Mouse (Mus musculus) layer of hippocampus, postnatal 14 days (tissue): ENCODE data around the gene Syce2. TPM values are rescaled to one million over a fixed set of nuclear protein-coding genes. Genes with fewer than 3 reads are reported as not detected.

Experiments used
- DNase-seq, 2 experiments: peaks; one replicate each; pipeline ENCODE4 v3.0.0; 2021 to 2022; ENCODE audit warnings: low spot score in 2 of 2, mixed read lengths in 1 of 2
- microRNA-seq, 2 experiments: library from miRNA; unstranded; fragments of <30 nt; microRNA quantifications; one replicate each; pipeline ENCODE4 v1.2.0; 2021
- total RNA-seq, 2 experiments: library from RNA; stranded (reverse); gene quantifications; 2 replicates each; pipeline ENCODE4 v1.2.3; 2021

Gene Syce2
- total RNA-seq, 2 experiments from 2014 or later = 21.4 to 24.5 TPM

DNA sequence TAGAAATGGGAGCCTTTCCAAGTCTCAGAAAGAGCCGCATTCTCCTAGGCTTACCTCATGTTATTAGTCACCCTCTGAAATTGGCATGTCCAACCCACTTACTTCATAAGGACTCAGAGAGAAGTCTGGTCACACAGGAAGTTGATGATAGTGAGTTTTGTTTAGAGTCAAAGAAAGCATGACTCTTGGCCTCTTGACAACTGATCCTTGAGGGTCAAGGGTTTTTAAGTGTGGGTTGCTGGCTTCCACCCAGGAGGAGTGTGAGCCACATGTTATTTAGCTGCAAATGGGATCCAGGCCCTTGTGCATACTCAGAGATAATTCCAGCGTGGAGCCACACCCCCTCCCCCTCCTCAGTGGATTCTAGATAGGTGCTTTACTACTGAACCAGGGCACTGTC lies 49.7 kb downstream of the Syce2 start:
- DNase-seq = no peak

DNA sequence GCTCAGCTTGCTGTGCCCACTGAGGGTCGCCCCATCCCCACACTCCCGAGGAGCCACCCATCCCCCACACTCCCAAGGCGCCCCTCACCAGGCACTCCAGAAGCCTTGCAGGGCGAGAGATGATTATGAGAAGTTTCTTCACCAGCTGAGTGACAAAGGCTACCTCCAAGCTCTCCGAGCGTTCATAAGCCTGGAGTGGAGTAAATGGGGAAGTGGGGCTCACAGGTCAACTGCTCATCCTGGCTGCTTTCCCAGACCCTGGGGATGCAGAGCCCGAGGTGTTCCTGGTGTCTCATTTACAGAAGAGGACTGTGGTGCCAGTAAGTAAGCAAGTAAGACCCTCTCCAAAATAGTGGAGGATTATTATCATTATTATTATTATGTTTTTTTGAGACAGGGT lies 53.6 kb downstream of the Syce2 start:
- DNase-seq = no peak

DNA sequence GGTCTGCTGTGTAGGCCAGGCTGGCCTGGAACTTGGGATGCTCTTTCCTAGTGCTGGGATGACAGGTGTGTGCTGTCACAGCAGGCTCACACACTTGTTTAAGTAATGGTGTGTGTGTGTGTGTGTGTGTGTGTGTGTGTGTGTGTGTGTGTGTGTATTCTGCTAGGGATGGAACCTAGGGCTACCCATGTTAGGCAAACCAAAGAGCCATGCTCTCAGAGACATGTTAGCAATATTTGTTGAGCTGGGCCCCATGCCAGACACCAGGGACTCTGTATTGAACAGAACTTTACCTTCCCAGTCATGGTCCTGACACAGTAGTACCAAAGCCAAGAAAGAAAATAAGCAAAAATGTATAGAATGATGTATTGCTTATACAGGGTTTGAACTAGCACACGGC lies 55.6 kb downstream of the Syce2 start:
- DNase-seq = no peak

DNA sequence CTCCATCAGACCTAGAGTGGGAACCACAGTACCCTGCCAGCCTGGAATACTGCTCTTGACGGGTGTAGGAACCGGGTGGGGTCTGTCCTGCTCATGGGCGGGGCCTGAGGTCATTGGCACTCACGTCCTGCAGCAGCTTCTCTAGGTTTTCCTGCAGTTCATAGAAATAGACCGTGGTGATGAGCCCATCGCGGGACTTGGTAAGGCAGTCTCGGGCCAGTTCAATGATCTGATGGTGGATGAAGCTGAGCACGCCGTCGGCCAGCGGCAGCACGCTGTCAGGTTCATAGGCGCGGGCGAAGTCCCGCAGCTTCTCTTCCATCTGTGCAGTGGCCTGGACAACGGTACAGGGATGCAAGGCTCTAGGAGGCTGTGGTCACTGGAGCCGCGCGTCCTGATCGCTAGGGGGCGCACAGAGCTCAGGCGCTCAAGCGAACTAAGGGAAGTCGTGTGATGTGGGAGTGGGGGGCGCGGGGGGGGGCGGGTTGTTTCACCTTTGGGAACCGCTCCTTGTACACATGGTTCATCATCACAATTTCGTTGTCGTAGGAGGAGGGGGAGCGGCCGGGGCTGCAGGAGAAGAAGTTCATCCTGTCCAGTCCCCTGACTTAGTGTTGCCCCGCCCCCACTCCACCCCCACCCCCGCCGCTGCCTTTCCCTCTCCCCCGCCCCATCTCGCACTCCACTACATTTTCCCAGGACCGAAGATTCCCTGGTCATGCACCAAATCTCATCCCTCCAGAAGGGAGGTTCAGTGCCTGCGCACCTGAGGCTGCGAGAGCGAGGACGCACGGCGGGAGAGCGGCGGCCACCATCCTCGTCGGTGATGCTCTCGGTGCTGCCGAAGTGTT lies 56.8 kb downstream of the Syce2 start:
- DNase-seq = peak; percentile 70 to 71

DNA sequence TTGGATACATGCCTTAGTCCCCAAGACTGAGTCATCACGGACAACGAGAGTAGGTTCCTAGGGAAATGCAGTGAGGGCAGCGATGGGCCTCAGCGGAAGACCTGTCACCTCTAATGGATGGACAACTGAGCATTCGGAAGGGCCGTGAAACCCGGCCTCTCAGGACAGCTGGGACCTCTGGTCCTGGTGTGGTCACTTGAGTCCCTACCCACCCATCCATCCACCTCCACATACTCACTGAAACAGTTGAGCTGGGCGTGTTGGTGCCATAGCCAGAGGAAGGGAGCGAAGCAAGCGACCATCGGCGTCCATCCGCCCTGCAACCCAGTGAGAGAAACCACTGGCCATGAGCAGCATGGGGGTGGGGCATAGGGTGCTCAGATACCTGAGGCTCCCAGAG lies 58.7 kb downstream of the Syce2 start:
- DNase-seq = no peak

DNA sequence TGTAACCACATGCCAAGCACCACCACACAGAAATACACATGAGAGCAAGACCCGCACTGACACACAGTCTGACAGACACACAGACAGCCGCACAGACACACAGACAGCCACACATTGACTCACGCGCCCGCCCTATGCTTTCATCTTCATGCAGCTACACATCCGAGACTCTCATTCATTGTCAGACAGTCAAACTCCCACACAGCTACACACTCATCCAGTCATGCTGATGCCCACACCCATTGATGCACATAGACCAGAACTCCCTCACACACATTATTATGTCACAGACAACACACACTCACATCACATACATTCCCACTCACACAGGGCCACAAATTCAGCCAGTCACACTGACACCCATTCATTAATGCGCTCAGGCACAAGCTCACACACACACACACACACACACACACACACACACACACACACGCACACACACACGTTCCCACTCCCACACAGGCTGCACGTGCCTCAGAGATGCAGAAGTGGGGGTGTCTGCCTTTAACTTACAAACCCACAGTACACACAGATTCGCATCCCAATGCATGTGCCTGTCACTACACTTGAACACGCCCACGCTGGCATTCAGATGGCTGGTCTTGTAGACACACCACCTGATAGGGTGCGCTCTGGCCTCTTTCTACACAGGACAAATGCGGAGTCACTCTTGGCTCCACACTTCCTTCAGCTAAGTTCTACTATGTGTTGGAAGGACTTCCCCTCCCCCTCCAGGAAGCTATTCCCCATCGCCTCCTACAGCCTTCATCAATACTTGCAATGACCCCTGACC lies 62.1 kb downstream of the Syce2 start:
- DNase-seq = no peak

DNA sequence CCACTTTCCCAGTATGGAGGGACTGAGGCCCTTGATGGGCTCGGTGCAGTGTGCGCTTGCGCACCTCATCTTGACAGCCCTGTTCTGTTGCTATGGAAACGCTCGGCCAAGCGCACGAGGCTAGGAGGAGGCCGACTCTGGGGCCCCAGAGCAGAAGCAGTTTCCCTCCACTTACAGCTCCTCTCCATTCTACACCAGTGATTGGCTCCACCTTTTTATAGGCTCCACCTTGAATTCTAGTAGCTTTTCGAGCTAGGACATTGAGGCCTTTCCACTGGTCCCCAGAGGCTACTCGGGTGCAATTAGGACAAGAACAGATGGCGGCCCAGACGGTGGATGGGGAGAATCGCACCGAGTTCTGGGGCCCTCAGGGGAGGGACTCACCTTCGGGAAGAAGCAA lies 62.9 kb downstream of the Syce2 start:
- DNase-seq = no peak

DNA sequence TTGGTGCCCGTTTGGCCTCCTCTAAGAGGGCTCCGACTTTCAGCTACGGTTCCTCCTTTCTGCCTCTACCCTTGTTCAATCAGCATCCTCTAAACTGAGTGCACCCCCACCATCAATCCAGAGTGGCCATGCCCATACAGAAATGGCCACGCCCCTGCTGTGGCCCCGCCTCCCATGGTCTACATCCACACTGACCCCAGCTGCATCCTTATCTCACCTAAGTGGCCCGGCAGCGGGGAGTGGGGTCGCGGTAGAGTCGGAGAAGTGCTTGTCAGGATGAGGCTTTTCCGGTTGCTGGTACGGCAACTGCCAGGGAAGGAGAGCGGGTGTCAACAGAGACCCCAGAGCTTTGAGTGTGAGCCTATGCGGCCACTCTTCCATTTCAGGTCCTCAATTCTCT lies 63.6 kb downstream of the Syce2 start:
- no peak for DNase-seq

DNA sequence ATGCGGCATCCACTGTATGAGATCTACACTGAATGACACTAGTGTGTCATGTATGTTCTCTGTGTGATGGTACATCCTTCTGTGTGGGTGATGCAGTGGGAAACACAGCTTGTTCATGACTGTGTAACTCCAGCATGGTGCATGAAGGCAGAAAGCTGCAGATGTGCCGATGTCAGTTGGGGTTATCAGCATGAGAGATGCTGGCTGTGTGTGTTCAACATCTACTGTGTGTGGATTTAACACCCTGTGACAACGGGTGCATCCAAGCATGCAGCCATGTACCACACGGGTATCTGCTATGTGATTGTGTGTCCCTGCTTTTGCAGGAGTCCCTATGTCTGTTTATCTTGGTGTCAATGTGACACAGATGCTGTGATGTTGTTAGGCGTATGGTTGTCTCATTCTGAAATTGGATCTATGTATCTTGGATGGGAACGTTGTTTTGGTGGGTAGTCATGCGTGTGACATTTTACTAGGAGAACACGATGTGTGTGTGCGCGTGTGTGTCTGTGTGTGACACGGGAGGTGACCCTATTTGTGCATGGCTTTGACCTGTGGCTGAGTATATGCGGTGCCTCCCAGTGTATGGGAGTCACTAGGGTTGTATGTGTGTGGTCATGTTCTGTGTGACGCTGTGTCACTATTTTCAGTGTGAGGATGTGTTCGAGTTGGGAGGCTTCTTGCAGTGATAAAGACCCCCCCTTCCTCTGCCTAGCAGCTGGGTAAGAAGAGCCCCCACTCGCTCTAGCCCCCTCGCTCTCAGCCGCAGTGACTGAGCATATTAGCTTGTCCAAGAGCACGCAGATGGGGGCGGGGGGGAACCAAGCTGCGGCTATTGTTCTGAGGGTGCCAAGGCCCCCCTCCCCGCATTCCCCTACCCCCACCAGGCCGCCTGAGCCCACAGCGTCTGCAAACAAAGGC lies 64.4 kb downstream of the Syce2 start:
- peak in 1 of 2 experiments; percentile 24 for DNase-seq

DNA sequence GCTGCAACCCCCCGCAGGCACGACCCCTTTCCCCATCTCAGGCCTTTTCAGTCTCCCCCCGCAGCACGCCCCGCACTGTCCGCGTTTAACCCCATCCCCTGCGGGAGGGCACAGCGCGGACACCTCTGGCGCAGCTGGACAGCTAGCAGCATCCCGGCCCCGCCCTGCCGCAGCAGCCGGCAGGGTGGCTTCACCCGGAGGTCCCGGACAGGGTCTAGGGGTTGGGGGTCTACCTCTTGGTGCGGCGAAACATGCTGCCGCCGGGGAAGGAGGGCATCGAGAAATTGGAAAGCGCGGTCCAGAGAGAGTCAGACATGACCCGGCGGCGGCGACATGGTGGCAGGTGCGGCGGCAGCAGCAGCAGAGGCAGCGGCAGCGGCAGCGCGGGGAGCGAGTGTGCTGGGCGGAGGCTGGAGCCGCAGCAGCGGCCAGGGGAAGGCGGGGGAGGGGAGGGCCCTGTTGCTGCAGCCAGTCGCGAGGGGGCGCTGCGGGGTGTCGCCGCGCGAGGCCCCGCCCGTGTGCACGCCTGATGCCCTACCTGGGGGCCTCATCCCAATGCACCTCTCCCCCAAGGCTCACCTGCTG lies 65.1 kb downstream of the Syce2 start, which contains the start of gene Mast1:
TSS of gene Mast1 (minus strand) at position 398 of the 585 bp plus-strand sequence.
- DNase-seq = peak; percentile 63 to 68

Small RNA genes within 50 kb of the gene (microRNA-seq; reads per million reads assigned to microRNA genes)
- gene Gm24197 (2.5 to 7.6 reads per million in 2 experiments), gene Mir7069 (6.5 to 16.1 reads per million in 2 experiments)

Other genes with a start within 250 kb of the Syce2 start
- 10 to 100 TPM in 1 of 2 experiments, 1 to 10 TPM in 1; 9.5 to 12.5 TPM for gene Ier2, start 209.3 kb upstream of the Syce2 start, total RNA-seq
- 10 to 100 TPM; 82.9 to 97.3 TPM for gene Trmt1, start 185.8 kb upstream of the Syce2 start, total RNA-seq
- gene Nacc1, start 184.2 kb upstream of the Syce2 start, total RNA-seq = 10 to 100 TPM; 84.0 to 85.6 TPM
- gene Lyl1, start 170.7 kb upstream of the Syce2 start, total RNA-seq = 1 to 10 TPM; 3.4 to 4.2 TPM
- not detected for gene G430095P16Rik, start 149.1 kb upstream of the Syce2 start, total RNA-seq
- 100 to 1,000 TPM; 519 to 562 TPM for gene Nfix, start 71.8 kb upstream of the Syce2 start, total RNA-seq
- 1 to 10 TPM; 7.4 to 8.6 TPM for gene Dand5, start 49.3 kb upstream of the Syce2 start, total RNA-seq
- 10 to 100 TPM; 19.4 to 20.4 TPM for gene Gadd45gip1, start 40.6 kb upstream of the Syce2 start, total RNA-seq
- gene Rad23a, start 31.4 kb upstream of the Syce2 start, total RNA-seq = 10 to 100 TPM; 59.4 to 64.8 TPM
- 100 to 1,000 TPM; 453 to 590 TPM for gene Calr, start 25.2 kb upstream of the Syce2 start, total RNA-seq
- 10 to 100 TPM; 55.3 to 58.4 TPM for gene Farsa, start 15.1 kb upstream of the Syce2 start, total RNA-seq
- gene Gcdh, start 21.8 kb downstream of the Syce2 start, total RNA-seq = 10 to 100 TPM; 35.0 to 35.6 TPM
- not detected for gene Klf1, start 29.8 kb downstream of the Syce2 start, total RNA-seq
- 1 to 10 TPM; 4.0 TPM for gene Dnase2a, start 36.4 kb downstream of the Syce2 start, total RNA-seq
- 100 to 1,000 TPM; 127 to 140 TPM for gene Mast1, start 65.2 kb downstream of the Syce2 start, total RNA-seq
- 1 to 10 TPM; 1.5 to 1.8 TPM for gene Rtbdn, start 74.9 kb downstream of the Syce2 start, total RNA-seq
- gene Gm49661, start 97.3 kb downstream of the Syce2 start, total RNA-seq = not detected
- 100 to 1,000 TPM; 417 to 431 TPM for gene Prdx2, start 97.5 kb downstream of the Syce2 start, total RNA-seq
- 10 to 100 TPM; 34.3 to 34.4 TPM for gene Rnaseh2a, start 97.7 kb downstream of the Syce2 start, total RNA-seq
- gene Junb, start 106.6 kb downstream of the Syce2 start, total RNA-seq = 10 to 100 TPM; 45.5 to 54.7 TPM
- 1 to 10 TPM; 7.6 to 9.0 TPM for gene Hook2, start 118.5 kb downstream of the Syce2 start, total RNA-seq
- gene Best2, start 142.4 kb downstream of the Syce2 start, total RNA-seq = not detected
- gene Asna1, start 153.2 kb downstream of the Syce2 start, total RNA-seq = 100 to 1,000 TPM; 108 to 115 TPM
- gene Trir, start 154.7 kb downstream of the Syce2 start, total RNA-seq = 100 to 1,000 TPM; 136 to 150 TPM
- gene Tnpo2, start 164.8 kb downstream of the Syce2 start, total RNA-seq = 100 to 1,000 TPM; 150 to 152 TPM
- 10 to 100 TPM; 36.2 to 41.4 TPM for gene Fbxw9, start 187.9 kb downstream of the Syce2 start, total RNA-seq
- gene Gm5741, start 195.9 kb downstream of the Syce2 start, total RNA-seq = not detected
- gene Dhps, start 199.6 kb downstream of the Syce2 start, total RNA-seq = 10 to 100 TPM; 63.8 to 67.4 TPM
- gene Wdr83os, start 208.6 kb downstream of the Syce2 start, total RNA-seq = 10 to 100 TPM; 57.5 to 61.5 TPM
- 10 to 100 TPM; 26.3 to 34.6 TPM for gene Wdr83, start 209.2 kb downstream of the Syce2 start, total RNA-seq
- gene Man2b1, start 211.2 kb downstream of the Syce2 start, total RNA-seq = 10 to 100 TPM; 39.6 to 42.7 TPM